Mouse (Mus musculus): ENCODE results near the gene Cracr2b. TPM values are rescaled to one million over a fixed set of nuclear protein-coding genes. Genes with fewer than 3 reads are reported as not detected.

Cracr2b gene
- polyA plus RNA-seq, 1 experiment from 2014 or later = 20.8 TPM

GRCm38 (mm10) chr7:141417731-141418681, 42.9 kb upstream of the Cracr2b start:
- TF ChIP-seq EP300 (optimal IDR thresholded peaks at IDR 0.05) (no peak), CTCF (IDR thresholded peaks at IDR 0.05; ENCODE audit: low read depth) (peak; percentile 49)
- WGBS = 72% methylated on average over 8 of the region's 8 CpGs
- H3K36me3 ChIP-seq (ENCODE audit: control insufficient read depth, insufficient read depth, low read length) = no peaks in the 10 kb centered on the region
- H3K9ac ChIP-seq (ENCODE audit: low read length) = no peak overlapping the region
- no peak for DNase-seq (ENCODE audit: low spot score)
- no peak overlapping the region for H3K27ac ChIP-seq (replicated peaks)
- 0 out of 2 replicates have a peak, but pooled peaks cover 3% of the 10 kb centered on the region for H3K4me1 ChIP-seq (replicated peaks; ENCODE audit: control insufficient read depth, insufficient read depth)
- H3K4me2 ChIP-seq (replicated peaks; ENCODE audit: low read depth) = no peak overlapping the region
- H3K9me3 ChIP-seq (ENCODE audit: control insufficient read depth, low read length) = no peaks in the 10 kb centered on the region
- ATAC-seq (ENCODE audit: low FRiP score, low TSS enrichment) = no peak
- no peaks in the 10 kb centered on the region for H3K27me3 ChIP-seq (ENCODE audit: control insufficient read depth, insufficient read depth, low read length)
- no peak overlapping the region for H3K4me3 ChIP-seq (ENCODE audit: low read depth, low read length)

- DNase-seq (ENCODE audit: low spot score) = peak; percentile 54
- no peak overlapping the region for H3K27ac ChIP-seq (replicated peaks)
- H3K9ac ChIP-seq (ENCODE audit: low read length) = no peak overlapping the region
- no peaks in the 10 kb centered on the region for H3K36me3 ChIP-seq (ENCODE audit: control insufficient read depth, insufficient read depth, low read length)
- 55% methylated on average over 7 of the region's 7 CpGs for WGBS
- TF ChIP-seq EP300 (optimal IDR thresholded peaks at IDR 0.05) (no peak), CTCF (IDR thresholded peaks at IDR 0.05; ENCODE audit: low read depth) (no peak)
- H3K27me3 ChIP-seq (ENCODE audit: control insufficient read depth, insufficient read depth, low read length) = no peaks in the 10 kb centered on the region
- H3K4me1 ChIP-seq (replicated peaks; ENCODE audit: control insufficient read depth, insufficient read depth) = no peaks in the 10 kb centered on the region
- H3K9me3 ChIP-seq (ENCODE audit: control insufficient read depth, low read length) = no peaks in the 10 kb centered on the region
- H3K4me3 ChIP-seq (ENCODE audit: low read depth, low read length) = no peak overlapping the region
- no peak for ATAC-seq (ENCODE audit: low FRiP score, low TSS enrichment)
- H3K4me2 ChIP-seq (replicated peaks; ENCODE audit: low read depth) = no peak overlapping the region
These were observed 41.9 kb upstream of the Cracr2b start for GRCm38 (mm10) chr7:141418970-141419369.

DNA sequence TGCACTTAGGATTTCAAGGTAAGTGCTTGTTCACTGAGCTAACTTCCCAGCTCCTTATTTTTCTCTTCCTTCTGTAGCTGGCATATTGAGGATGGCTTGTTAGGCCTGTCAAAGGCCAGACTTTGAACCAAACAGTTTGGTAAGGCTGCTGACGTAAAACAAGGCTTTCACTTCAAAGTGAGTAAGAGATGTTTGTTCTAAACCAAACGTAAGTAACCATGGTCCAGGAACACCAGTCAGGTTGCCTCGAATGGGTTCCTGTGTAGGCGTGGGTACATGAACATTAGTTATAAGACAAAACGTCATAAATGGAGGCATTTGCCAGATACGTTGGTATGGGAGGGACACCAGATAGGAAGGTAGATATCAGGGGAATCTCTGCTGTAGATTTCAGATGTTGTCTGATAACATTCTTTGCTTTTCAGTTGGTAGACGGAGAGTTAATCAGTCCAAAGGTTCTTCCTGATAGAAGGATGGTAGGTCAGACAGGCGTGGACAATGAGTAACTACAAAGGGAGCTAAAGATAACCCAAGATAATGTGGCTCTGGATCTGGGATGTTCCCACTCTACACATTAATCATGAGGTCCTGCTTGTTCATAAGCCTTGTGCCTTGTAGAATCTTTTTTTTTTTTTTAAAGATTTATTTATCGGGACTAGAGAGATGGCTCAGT, 40.7 kb upstream of the Cracr2b start:
- 66% methylated on average over 9 of the region's 9 CpGs for WGBS
- Histone ChIP-seq H3K9me3 (ENCODE audit: control insufficient read depth, low read length) (no peaks in the 10 kb centered on the region), H3K36me3 (ENCODE audit: control insufficient read depth, insufficient read depth, low read length) (no peaks in the 10 kb centered on the region), H3K4me2 (replicated peaks; ENCODE audit: low read depth) (no peak overlapping the region), H3K27me3 (ENCODE audit: control insufficient read depth, insufficient read depth, low read length) (no peaks in the 10 kb centered on the region), H3K9ac (ENCODE audit: low read length) (no peak overlapping the region), H3K27ac (replicated peaks) (no peak overlapping the region), H3K4me3 (ENCODE audit: low read depth, low read length) (no peak overlapping the region), H3K4me1 (replicated peaks; ENCODE audit: control insufficient read depth, insufficient read depth) (no peaks in the 10 kb centered on the region)
- TF ChIP-seq CTCF (IDR thresholded peaks at IDR 0.05; ENCODE audit: low read depth) (no peak), EP300 (optimal IDR thresholded peaks at IDR 0.05) (no peak)
- ATAC-seq (ENCODE audit: low FRiP score, low TSS enrichment) (peak; percentile 12; the same call in 1 of the 2 replicates), DNase-seq (ENCODE audit: low spot score) (no peak)

DNA sequence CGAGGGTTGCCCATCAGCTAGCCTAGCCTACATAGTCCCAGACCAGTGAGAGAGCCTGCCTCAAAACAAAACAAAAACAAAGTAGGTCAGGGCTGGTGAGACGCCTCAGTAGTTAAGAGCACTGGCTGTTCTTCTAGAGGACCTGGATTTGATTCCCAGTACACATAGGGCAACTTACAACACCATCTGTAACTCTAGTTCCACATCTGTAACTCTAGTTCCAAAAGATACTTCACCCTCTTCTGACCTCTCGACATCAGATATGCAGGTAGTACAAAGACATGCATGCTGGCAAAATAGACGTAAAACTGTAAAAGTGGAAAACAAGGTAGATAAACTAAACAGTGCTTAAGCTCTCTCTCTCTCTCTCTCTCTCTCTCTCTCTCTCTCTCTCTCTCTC, 37.1 kb upstream of the Cracr2b start:
- H3K4me3 ChIP-seq (ENCODE audit: low read depth, low read length) = no peak overlapping the region
- H3K36me3 ChIP-seq (ENCODE audit: control insufficient read depth, insufficient read depth, low read length) = no peaks in the 10 kb centered on the region
- ATAC-seq (ENCODE audit: low FRiP score, low TSS enrichment) (no peak), DNase-seq (ENCODE audit: low spot score) (no peak)
- H3K4me1 ChIP-seq (replicated peaks; ENCODE audit: control insufficient read depth, insufficient read depth) = no peaks in the 10 kb centered on the region
- H3K9me3 ChIP-seq (ENCODE audit: control insufficient read depth, low read length) = no peaks in the 10 kb centered on the region
- no peak overlapping the region for H3K27ac ChIP-seq (replicated peaks)
- no peaks in the 10 kb centered on the region for H3K27me3 ChIP-seq (ENCODE audit: control insufficient read depth, insufficient read depth, low read length)
- H3K9ac ChIP-seq (ENCODE audit: low read length) = no peak overlapping the region
- 64% methylated on average over 4 of the region's 4 CpGs for WGBS
- TF ChIP-seq EP300 (optimal IDR thresholded peaks at IDR 0.05) = no peak
- TF ChIP-seq CTCF (IDR thresholded peaks at IDR 0.05; ENCODE audit: low read depth) = no peak
- H3K4me2 ChIP-seq (replicated peaks; ENCODE audit: low read depth) = no peak overlapping the region

- Histone ChIP-seq H3K4me2 (replicated peaks; ENCODE audit: low read depth) (no peak overlapping the region), H3K9me3 (ENCODE audit: control insufficient read depth, low read length) (no peaks in the 10 kb centered on the region), H3K27ac (replicated peaks) (no peak overlapping the region), H3K4me1 (replicated peaks; ENCODE audit: control insufficient read depth, insufficient read depth) (no peaks in the 10 kb centered on the region; the same call in 1 of the 2 replicates), H3K9ac (ENCODE audit: low read length) (no peak overlapping the region), H3K27me3 (ENCODE audit: control insufficient read depth, insufficient read depth, low read length) (no peaks in the 10 kb centered on the region), H3K36me3 (ENCODE audit: control insufficient read depth, insufficient read depth, low read length) (peaks cover 7% of the 10 kb centered on the region; the same call in 1 of the 2 replicates), H3K4me3 (ENCODE audit: low read depth, low read length) (no peak overlapping the region)
- 76% methylated on average over 12 of the region's 12 CpGs for WGBS
- DNase-seq (ENCODE audit: low spot score) (no peak), ATAC-seq (ENCODE audit: low FRiP score, low TSS enrichment) (no peak)
- no peak for TF ChIP-seq EP300 (optimal IDR thresholded peaks at IDR 0.05)
- no peak for TF ChIP-seq CTCF (IDR thresholded peaks at IDR 0.05; ENCODE audit: low read depth)
These were observed 33.8 kb upstream of the Cracr2b start for GRCm38 (mm10) chr7:141426948-141427730.
